Mouse (Mus musculus): ENCODE results near the gene Pdss1. TPM values are rescaled to one million over a fixed set of nuclear protein-coding genes. Genes with fewer than 3 reads are reported as not detected.
A peak's percentile ranks its signal among the peaks of the same experiment; 100 is the strongest.

Gene Pdss1
- total RNA-seq, 2 experiments from 2014 or later, result 11.0 to 16.3 TPM

DNA sequence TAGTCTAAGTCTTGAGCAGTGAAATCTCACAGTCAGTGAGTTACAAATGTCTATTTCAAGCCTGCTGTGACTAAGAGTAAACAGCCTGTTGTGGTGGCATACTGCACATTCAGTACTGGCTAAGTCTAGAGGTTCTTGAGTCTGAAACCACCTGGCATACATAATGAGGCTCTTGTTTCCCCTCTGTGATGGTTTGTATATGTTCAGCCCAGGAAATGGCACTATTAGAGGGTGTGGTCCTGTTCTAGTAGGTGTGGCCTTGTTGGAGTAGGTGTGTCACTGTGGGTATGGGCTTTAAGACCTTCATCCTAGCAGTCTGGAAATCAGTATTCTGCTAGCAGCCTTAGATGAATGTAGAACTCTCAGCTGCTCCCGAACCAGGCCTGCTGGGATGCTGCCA is 62.1 kb downstream of the Pdss1 start:
- DNase-seq (ENCODE audit: low spot score in 2 of 2), result no peak

DNA sequence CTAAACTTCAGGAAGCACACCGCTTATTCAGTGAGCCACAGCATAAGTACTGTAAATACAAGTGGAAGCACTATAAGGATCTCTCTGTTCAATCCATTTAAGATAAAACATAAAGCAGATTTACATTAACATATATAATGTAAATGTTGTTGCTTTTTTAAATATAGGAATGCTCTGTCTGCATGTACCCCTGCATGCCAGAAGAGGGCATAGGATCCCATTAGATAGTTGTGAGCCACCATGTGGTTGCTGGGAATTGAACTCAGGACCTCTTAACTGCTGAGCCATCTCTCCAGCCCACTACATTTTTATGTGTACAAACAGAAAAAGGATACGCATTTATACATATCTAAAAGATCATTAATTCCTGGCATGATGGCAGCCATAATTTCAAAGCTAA is 66.4 kb downstream of the Pdss1 start:
- DNase-seq (ENCODE audit: low spot score in 2 of 2), result no peak

DNA sequence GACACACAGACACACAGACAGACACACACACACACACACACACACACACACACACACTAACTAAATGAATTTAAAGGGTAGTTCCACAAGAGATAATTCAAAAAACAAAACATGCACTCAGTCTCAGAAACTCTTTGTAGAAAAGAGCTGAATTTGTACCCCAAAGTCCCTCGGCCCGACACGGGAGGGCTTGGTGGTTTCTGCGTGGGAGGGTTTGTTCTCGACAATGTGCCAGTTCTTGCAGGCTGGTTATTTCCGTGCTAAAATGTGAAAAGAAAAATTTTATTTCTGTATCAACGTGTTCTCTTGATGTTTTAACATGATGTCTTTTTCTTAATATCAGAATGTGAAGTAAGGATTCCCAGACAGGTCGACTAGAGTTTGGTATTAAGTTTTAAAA is 66.9 kb downstream of the Pdss1 start:
- peak; percentile 54 to 82 for DNase-seq (ENCODE audit: low spot score in 2 of 2)

DNA sequence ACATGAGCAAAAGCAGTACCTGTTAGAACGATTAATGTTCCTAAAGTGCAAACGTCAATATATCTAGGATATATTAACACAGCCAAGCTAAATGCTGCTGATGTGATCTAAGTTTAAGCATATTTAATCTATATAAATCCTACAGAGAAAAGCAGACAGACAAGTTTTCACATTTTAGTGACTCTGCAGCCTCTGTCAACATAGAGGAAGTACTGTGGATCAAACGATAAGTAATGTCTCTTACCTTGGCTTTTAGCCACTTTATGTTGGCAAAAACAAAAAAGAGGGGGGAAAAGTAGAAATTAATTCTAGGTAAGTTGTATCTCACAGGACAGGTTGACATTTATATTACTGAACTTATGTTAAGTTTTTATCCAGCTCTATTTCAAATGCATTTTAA is 67.6 kb downstream of the Pdss1 start:
- DNase-seq (ENCODE audit: low spot score in 2 of 2), result no peak

DNA sequence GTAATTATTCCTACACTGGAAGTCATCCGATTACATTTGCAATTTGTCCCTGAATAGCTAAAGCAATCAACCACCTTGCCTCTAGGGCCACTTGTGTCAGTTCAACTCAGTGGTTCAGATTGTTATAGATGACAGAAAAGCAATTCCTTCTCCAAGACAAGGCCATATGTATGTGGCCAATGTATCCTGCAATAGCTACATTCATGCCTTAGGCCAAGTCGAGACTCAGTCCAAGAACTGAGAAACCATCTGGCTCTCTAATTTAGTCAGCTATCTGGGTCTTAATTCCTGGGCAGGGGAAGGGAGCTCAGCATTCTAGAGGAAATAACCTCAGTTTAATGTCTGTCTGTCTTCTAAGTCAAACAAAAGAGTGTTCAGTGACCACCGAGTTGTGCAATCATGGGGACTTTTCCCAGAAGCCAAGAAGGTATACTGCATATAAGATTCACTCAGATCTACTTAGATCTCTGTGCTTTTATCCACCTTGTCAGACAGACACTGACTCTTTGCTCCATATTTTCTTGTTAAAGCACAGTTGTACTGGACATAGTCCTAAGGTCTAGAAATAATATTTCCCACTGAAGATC is 82.2 kb downstream of the Pdss1 start:
- DNase-seq (ENCODE audit: low spot score in 2 of 2), result no peak

DNA sequence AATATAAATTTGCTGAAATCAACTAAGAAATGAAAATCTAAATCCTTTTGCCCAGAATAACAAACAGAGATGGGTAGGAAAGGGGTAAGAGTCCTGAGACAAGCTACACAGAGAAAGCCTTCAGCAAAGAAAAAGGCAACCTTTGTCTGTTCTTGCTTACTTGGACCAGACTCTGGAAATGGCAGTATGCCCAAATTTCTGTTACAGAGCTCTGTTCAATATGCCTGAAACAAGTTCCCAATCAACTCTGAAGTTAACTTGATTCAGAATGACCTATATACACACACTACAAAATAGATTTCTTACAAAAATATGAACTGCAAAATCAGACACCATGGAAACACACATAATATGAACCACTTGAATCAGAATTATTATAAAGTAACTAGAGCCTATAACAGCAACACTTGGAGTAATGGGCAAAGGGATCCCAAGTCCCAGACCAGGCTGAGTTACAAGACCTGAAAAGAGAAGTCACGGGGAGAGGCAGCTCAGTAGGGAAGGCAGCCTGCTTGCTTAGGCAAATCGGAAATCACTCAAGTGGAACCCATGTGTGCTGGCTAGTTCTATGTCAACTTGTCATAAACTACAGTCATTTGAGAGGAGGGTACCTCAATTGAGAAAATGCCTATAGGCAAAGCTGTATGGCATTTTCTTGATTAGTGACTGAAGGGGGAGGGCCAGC is 90.8 kb downstream of the Pdss1 start:
- peak in 1 of 2 experiments; percentile 70 for DNase-seq (ENCODE audit: low spot score in 2 of 2)

Other genes starting within 250 kb of the Pdss1 start
- 1 to 10 TPM; 5.1 to 6.2 TPM for gene Apbb1ip, start 121.4 kb upstream of the Pdss1 start, total RNA-seq (2021)
- 100 to 1,000 TPM; 213 to 220 TPM for gene Abi1, start 144.7 kb downstream of the Pdss1 start, total RNA-seq (2021)
- 10 to 100 TPM; 76.0 to 84.7 TPM for gene Acbd5, start 172.6 kb downstream of the Pdss1 start, total RNA-seq (2021)